Mouse (Mus musculus) gastrocnemius, postnatal 25 days (tissue): Measurements from ENCODE around the gene Pax8. TPM values are rescaled to one million over a fixed set of nuclear protein-coding genes. Genes with fewer than 3 reads are reported as not detected.

Experiments
- total RNA-seq, 2 experiments: library from RNA; stranded (reverse); gene quantifications; 1 replicate in 1 of 2; 2 replicates in 1 of 2; pipeline ENCODE4 v1.2.3; 2021

Gene Pax8
- total RNA-seq, 2 experiments from 2014 or later = not detected

Other genes with a start within 250 kb of the Pax8 start
- gene Il1f5, start 198.6 kb downstream of the Pax8 start, total RNA-seq = not detected
- not detected for gene Il1f10, start 184.4 kb downstream of the Pax8 start, total RNA-seq
- gene Il1rn, start 138.7 kb downstream of the Pax8 start, total RNA-seq = not detected
- under 1 TPM; 0.13 to 0.49 TPM for gene Psd4, start 108.0 kb downstream of the Pax8 start, total RNA-seq